Mouse (Mus musculus) cerebellum, adult 2 months (tissue): ENCODE results near the gene Larp1. TPM values are rescaled to one million over a fixed set of nuclear protein-coding genes. Genes with fewer than 3 reads are reported as not detected.

Source experiments
- DNase-seq, 2 experiments: peaks; one replicate each; pipeline ENCODE4 v3.0.0; 2021
- H3K27ac ChIP-seq: fragments of 200-500 bp; 2 replicates; pipeline ENCODE4 v1.5.1; 2012; ENCODE audit warnings: low read length, control low read depth, inconsistent platforms; ENCODE audit not compliant: insufficient read depth
- H3K27me3 ChIP-seq: fragments of 200-500 bp; 2 replicates; pipeline ENCODE4 v1.6.1; 2012; ENCODE audit warnings: inconsistent platforms, mild to moderate bottlenecking, low read length, moderate library complexity; ENCODE audit not compliant: control insufficient read depth, insufficient read depth
- H3K4me1 ChIP-seq: fragments of 200-500 bp; 2 replicates; pipeline ENCODE4 v1.6.1; 2011; ENCODE audit warnings: low read length; ENCODE audit not compliant: control insufficient read depth, insufficient read depth
- H3K4me3 ChIP-seq: fragments of 200-500 bp; replicated peaks from 2 replicates; pipeline ENCODE3; 2011; ENCODE audit warnings: mild to moderate bottlenecking, low read depth, low read length, control low read depth; ENCODE audit not compliant: insufficient read depth
- CTCF ChIP-seq: fragments of 200-500 bp; IDR thresholded peaks from 2 replicates; pipeline ENCODE4 v1.5.1; 2011; ENCODE audit warnings: low read depth, mild to moderate bottlenecking, control low read depth, low read length, moderate library complexity, borderline replicate concordance; ENCODE audit not compliant: insufficient read depth
- POLR2A ChIP-seq: fragments of 200-500 bp; IDR thresholded peaks from 2 replicates; pipeline ENCODE4 v1.6.1; 2011; ENCODE audit warnings: low read length, control low read depth, borderline replicate concordance; ENCODE audit not compliant: insufficient read depth
- WGBS: fragments of 180-500 bp; shearing (Covaris S2); methylation state at CpG from one replicate; pipeline ENCODE4 v1.1.7; 2018; 5-methylcytosine and 5-hydroxymethylcytosine counted together
- polyA plus RNA-seq: library from polyadenylated mRNA; depleted of rRNA; stranded (reverse); fragments of >200 nt; gene quantifications from 2 replicates; pipeline ENCODE4 v1.2.3, GENCODE M21; 2012

Larp1 gene
- polyA plus RNA-seq, 1 experiment = 54.5 TPM

DNA sequence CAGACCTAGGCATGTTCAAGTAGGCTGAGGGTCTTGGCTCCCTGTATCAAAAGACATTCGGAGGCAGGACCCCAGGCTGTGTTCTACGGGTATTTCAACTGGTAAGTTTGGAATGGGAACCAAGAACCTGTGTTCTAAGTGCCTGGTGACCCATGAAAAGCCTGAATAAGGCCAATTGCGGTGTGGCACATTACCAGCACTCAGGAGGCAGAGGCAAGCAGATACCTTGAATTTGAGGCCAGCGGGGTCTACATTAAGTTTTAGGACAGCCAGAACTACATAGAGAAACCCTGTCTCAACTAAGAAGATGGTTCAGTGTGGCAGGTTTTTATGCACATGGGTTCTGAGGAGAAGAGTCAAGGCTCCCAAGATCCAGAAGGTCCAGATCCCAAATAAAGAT is 56.2 kb downstream of the Larp1 start:
- H3K4me3 ChIP-seq = no peak overlapping the region
- no peaks in the 10 kb centered on the region for H3K27me3 ChIP-seq
- TF ChIP-seq POLR2A = no peak
- no peak for TF ChIP-seq CTCF
- no peak overlapping the region for H3K27ac ChIP-seq
- H3K4me1 ChIP-seq = peaks cover 53% of the 10 kb centered on the region
- WGBS = 89% methylated on average over 4 of the region's 4 CpGs
- DNase-seq = no peak

DNA sequence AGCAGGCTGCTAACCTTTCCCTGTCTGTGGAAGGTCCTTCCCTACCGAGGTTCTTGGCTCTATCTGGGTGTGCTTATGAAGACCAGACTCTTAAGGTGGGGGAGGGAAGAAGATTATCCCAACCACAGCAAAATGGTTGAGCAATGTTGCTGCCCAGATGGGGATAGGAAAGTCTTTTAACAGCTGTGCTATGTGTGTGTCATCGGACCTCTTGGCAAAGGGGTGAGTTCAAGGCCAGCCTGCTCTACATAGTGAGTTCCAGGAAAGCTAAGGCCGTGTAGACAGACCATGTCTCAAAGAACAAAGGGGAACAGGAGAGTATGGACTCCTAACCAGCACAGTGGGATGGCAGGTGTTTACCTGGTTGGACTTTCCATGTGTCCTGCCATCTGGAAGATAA is 64.1 kb downstream of the Larp1 start:
- Histone ChIP-seq H3K4me3 (no peak overlapping the region), H3K27ac (no peak overlapping the region), H3K27me3 (no peaks in the 10 kb centered on the region), H3K4me1 (peaks cover 10% of the 10 kb centered on the region)
- no peak for DNase-seq
- 78% methylated on average over 3 of the region's 3 CpGs for WGBS
- no peak for TF ChIP-seq POLR2A

DNA sequence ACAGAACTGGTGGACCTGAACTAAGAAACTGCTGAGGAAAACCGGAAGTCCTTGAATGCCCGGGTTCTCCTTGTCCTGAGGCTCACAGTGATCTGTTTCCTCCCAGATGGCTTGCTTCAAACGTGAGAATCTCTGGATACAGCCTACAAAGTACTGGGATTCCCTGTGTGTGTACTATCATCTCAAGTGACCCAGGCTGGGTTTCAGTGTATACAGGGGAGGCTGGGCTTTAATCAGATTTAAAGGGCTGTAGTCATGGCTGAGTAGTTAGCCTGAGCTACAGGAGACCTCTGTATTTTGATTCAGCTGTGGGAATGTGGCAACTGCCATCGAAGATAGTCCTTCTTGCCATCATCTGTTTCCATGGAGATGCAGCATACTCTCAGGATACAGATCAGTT is 68.4 kb downstream of the Larp1 start:
- no peaks in the 10 kb centered on the region for H3K4me1 ChIP-seq
- TF ChIP-seq POLR2A (no peak), CTCF (no peak)
- no peak overlapping the region for H3K4me3 ChIP-seq
- H3K27ac ChIP-seq = no peak overlapping the region
- H3K27me3 ChIP-seq = no peaks in the 10 kb centered on the region
- DNase-seq = no peak
- 63% methylated on average over 4 of the region's 4 CpGs for WGBS

DNA sequence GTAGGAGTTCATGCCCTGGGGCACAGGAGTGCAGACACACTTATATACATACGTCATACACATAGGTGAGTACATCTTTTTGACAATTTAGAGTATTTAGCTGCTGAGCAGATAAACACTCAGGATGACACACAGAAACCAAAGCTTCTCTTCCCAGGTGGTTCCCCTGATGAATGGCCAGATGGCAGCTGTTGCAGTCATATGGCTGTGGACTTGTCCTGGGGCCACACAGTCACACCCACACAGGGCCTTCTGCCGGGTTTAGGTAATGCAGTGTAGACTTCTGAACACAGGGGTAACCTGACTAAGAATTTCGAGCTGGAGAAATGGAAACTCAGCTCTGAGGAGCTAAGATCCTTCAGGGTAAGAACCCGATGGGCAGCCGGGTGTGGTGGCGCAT is 72.9 kb downstream of the Larp1 start:
- WGBS = 56% methylated on average over 6 of the region's 6 CpGs

DNA sequence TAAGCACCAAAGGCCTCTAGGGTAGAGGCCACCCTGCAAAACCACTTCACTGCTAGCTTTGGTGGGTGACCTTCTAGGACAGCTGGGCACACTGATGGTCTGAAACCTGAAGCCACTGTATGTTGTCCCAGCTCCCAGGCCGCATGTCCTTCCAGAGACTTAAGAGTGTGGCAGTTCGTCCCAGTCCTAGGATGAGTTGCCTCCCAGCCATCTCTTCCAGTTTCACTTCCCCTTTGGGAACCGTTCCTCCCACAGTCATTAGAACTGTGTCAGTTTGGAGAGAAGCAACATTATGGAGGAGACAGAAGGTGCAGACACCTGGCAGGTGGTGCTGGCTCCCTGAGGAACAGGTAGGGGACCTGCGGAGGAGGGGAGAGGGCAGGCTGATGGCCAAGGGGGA is 83.7 kb downstream of the Larp1 start:
- peaks cover 8% of the 10 kb centered on the region; the same call in 1 of the 2 replicates for H3K4me1 ChIP-seq
- no peak overlapping the region for H3K4me3 ChIP-seq
- H3K27me3 ChIP-seq = no peaks in the 10 kb centered on the region
- WGBS = 49% methylated on average over 4 of the region's 4 CpGs
- TF ChIP-seq CTCF (no peak), POLR2A (no peak)
- no peak for DNase-seq
- H3K27ac ChIP-seq = peak overlapping the region; percentile 33; the same call in 1 of the 2 replicates

More for the DNA sequence above, 72.9 kb downstream of the Larp1 start:
- Histone ChIP-seq H3K4me3 (no peak overlapping the region), H3K27ac (no peak overlapping the region), H3K4me1 (no peaks in the 10 kb centered on the region), H3K27me3 (no peaks in the 10 kb centered on the region)
- no peak for TF ChIP-seq POLR2A
- no peak for TF ChIP-seq CTCF
- DNase-seq = peak; percentile 61 to 76

DNA sequence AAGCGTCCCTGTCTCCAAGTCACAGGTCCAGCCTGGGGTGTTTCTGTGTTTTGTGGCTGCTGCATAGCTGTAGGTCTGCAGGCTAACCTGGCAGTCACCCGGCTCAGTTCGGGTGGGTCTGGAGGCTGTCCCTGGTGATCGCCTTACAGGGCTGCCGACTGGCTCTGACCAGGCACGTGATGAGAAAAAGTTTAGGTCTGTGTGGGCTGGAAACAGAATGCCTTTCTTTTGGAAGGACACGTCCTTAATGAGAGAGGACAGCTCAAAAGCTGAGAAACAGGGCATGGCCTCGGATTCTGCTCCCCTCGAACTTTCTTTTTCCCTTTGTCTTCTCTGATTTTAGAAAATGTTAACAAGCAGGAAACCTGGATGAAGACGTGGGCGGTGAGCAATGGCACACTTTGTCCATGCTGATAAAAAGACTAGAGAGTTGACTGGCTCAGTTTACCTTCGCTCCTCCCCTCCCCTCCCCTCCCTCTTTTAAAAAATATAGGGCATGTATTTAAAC is 84.2 kb downstream of the Larp1 start, which contains the start of gene Gm12248:
TSS of gene Gm12248 (minus strand) at position 114 of the 508 bp plus-strand sequence.
- 46% methylated on average over 12 of the region's 12 CpGs for WGBS
- Histone ChIP-seq H3K27me3 (no peaks in the 10 kb centered on the region), H3K4me1 (peaks cover 8% of the 10 kb centered on the region; the same call in 1 of the 2 replicates), H3K4me3 (no peak within 1 kb of the TSS), H3K27ac (peak within 1 kb of the TSS; percentile 33; the same call in 1 of the 2 replicates)
- no peak for DNase-seq
- TF ChIP-seq POLR2A (no peak), CTCF (no peak)

DNA sequence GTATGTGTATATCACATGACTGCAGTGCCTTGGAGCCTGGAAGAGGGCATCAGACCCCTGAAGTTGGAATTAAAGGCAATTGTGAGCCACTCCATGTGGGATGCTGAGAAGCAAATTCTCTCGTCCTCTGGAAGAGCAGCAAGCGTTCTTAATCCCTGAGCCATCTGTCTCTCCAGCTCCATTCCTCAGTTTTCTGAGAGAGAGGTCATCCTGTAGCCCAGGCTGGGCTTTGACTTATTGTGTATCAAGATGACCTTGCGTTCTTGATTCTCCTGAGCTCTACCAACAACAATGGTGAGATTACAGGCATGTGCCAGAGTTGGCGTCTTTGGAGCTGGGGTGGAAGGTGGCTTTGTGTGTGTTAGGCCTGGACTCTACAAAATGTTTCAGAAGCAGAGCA is 85.9 kb downstream of the Larp1 start:
- 60% methylated on average over 4 of the region's 4 CpGs for WGBS
- no peak for DNase-seq
- H3K4me3 ChIP-seq = no peak overlapping the region
- no peak overlapping the region for H3K27ac ChIP-seq
- H3K27me3 ChIP-seq = no peaks in the 10 kb centered on the region
- no peak for TF ChIP-seq POLR2A
- TF ChIP-seq CTCF = no peak
- peaks cover 8% of the 10 kb centered on the region; the same call in 1 of the 2 replicates for H3K4me1 ChIP-seq

DNA sequence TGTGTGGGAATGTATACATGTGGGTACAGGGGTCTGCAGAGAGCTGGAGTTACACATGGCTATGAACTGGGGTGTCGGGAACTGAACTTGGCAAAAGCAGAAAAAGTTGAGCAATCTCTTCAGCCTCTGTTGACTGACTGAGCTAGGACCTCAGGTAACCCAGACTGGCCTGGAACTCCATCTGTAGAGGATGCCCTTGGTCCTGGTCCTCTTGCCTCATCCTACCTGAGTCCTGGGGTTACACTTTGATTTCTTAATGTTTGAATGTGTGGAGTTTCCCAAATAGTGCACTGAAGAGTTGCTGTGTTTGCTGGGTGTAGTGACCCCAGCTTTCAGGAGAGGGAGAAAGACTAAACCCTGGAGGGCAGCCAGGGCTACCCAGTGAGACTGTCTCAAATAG is 86.7 kb downstream of the Larp1 start:
- WGBS = 96% methylated on average over 1 of the region's 1 CpGs
- TF ChIP-seq POLR2A (no peak), CTCF (no peak)
- Histone ChIP-seq H3K4me1 (peaks cover 8% of the 10 kb centered on the region; the same call in 1 of the 2 replicates), H3K27me3 (no peaks in the 10 kb centered on the region), H3K4me3 (no peak overlapping the region), H3K27ac (no peak overlapping the region)
- DNase-seq = no peak
